Mouse (Mus musculus): ENCODE results near the gene Krt18. TPM values are rescaled to one million over a fixed set of nuclear protein-coding genes. Genes with fewer than 3 reads are reported as not detected.
A peak's percentile ranks its signal among the peaks of the same experiment; 100 is the strongest.

Gene Krt18
- polyA plus RNA-seq (2015; fragmentation: Nextera tagmentation; extraction: Ambion mirVana) = 550 and 609 TPM in 2 replicates

DNA sequence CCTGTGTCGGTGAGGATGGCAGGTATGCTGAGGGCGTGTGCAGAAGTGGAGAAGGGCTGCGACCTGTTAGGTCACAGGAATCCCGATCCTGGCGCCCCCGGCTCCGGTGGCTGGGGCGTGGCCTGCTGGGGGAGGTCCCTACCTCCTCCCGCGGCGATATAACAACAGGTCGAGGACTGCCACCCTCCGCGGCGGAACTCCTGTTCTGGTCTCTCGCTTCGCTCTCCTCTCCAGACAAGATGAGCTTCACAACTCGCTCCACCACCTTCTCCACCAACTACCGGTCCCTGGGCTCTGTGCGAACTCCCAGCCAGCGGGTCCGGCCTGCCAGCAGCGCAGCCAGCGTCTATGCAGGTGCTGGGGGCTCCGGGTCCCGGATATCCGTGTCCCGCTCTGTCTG is at the start of gene Krt18:
Gene Krt18 (plus strand): TSS at position 141 of the 400 bp plus-strand sequence.
- peak; percentile 68; the same call in 1 of the 2 replicates for ATAC-seq (ENCODE audit: insufficient read depth, low FRiP score)
- peaks cover 34% of the 10 kb centered on the region for H3K4me1 ChIP-seq (ENCODE audit: control insufficient read depth, insufficient read depth, low read length)
- peak within 1 kb of the TSS; percentile 79 for H3K9ac ChIP-seq (ENCODE audit: low read length)
- H3K4me2 ChIP-seq (ENCODE audit: low read depth, low read length) = peak within 1 kb of the TSS; percentile 45
- no peaks in the 10 kb centered on the region for H3K27me3 ChIP-seq (ENCODE audit: control insufficient read depth, insufficient read depth, low read length)
- no peaks in the 10 kb centered on the region for H3K36me3 ChIP-seq (ENCODE audit: control insufficient read depth, insufficient read depth, low read length)
- WGBS = 2% methylated on average over 28 of the region's 28 CpGs
- H3K9me3 ChIP-seq (replicated peaks; ENCODE audit: control insufficient read depth, low read length) = no peaks in the 10 kb centered on the region
- H3K27ac ChIP-seq (ENCODE audit: low read length) = peak within 1 kb of the TSS; percentile 86
- H3K4me3 ChIP-seq (replicated peaks; ENCODE audit: low read length) = peak within 1 kb of the TSS; percentile 55

DNA sequence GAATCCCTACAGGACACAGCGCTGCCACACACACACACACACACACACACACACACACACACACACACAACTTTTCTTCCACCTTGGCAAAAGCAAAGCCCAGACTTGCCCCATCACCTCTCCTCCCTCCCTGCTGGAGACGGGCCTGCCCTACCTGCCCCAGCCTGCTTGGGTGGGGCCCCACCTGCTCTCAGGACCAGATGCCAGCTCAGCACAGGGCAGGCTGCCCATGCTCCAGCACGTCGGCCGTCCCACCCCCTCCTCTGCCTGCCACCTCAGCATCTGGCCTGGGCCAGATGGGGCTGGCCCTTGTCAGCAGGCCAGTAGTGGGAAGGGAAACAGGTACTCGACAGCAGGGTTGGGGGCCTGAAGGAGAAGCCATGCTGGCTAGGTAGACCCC is 47.1 kb upstream of the Krt18 start:
- Histone ChIP-seq H3K4me2 (ENCODE audit: low read depth, low read length) (no peak overlapping the region), H3K9me3 (replicated peaks; ENCODE audit: control insufficient read depth, low read length) (no peaks in the 10 kb centered on the region), H3K27me3 (ENCODE audit: control insufficient read depth, insufficient read depth, low read length) (no peaks in the 10 kb centered on the region), H3K36me3 (ENCODE audit: control insufficient read depth, insufficient read depth, low read length) (no peaks in the 10 kb centered on the region), H3K4me3 (replicated peaks; ENCODE audit: low read length) (no peak overlapping the region), H3K27ac (ENCODE audit: low read length) (peak overlapping the region; percentile 91), H3K9ac (ENCODE audit: low read length) (peak overlapping the region; percentile 13; the same call in 1 of the 2 replicates), H3K4me1 (ENCODE audit: control insufficient read depth, insufficient read depth, low read length) (peaks cover 40% of the 10 kb centered on the region)
- 47% methylated on average over 6 of the region's 6 CpGs for WGBS
- peak; percentile 51; the same call in 1 of the 2 replicates for ATAC-seq (ENCODE audit: insufficient read depth, low FRiP score)

- Histone ChIP-seq H3K27ac (ENCODE audit: low read length) (peak overlapping the region; percentile 64), H3K27me3 (ENCODE audit: control insufficient read depth, insufficient read depth, low read length) (no peaks in the 10 kb centered on the region), H3K4me1 (ENCODE audit: control insufficient read depth, insufficient read depth, low read length) (peaks cover 23% of the 10 kb centered on the region; the same call in 1 of the 2 replicates), H3K4me3 (replicated peaks; ENCODE audit: low read length) (peak overlapping the region; percentile 7; the same call in 1 of the 2 replicates), H3K9me3 (replicated peaks; ENCODE audit: control insufficient read depth, low read length) (no peaks in the 10 kb centered on the region), H3K9ac (ENCODE audit: low read length) (peak overlapping the region; percentile 23), H3K36me3 (ENCODE audit: control insufficient read depth, insufficient read depth, low read length) (no peaks in the 10 kb centered on the region), H3K4me2 (ENCODE audit: low read depth, low read length) (peak overlapping the region; percentile 44)
- 77% methylated on average over 13 of the region's 13 CpGs for whole genome bisulfite sequencing
- no peak for ATAC-seq (ENCODE audit: insufficient read depth, low FRiP score)
Measured at GRCm38 (mm10) chr15:101983315-101983948, 44.5 kb upstream of the Krt18 start.

DNA sequence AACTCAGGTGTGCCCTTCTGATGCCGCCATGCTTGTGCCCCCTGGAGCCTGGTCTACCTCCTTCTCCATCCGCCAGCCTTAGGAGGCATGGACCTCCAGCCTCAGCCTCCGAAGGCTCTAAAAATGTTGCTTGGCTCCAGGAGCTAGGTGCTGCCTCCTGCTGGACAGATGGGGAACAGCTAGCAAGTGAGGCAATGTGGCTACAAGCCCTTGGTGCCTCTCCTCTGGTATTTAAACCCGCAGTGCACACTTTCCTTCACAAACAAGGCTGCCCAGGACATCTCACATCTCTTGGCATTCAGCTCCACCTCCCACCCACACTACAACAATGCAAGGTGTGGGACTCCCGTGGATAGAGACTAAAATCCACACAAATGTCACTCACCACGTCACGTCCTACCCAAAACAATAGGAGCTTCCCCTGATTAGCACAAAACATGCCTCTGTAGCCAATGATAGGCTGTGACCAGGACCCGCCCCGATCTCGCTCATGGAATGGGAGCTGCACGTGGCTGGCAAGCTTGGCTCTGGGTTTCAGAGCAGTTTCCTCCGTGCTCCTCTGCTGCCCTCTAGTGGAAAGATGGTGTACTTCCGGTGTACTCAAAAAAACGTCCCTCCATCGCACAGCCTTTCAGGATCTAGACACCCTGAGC is 43.9 kb upstream of the Krt18 start:
- 4% methylated on average over 15 of the region's 15 CpGs for WGBS
- H3K9me3 ChIP-seq (replicated peaks; ENCODE audit: control insufficient read depth, low read length) = no peaks in the 10 kb centered on the region
- peak overlapping the region; percentile 44 for H3K4me2 ChIP-seq (ENCODE audit: low read depth, low read length)
- peak overlapping the region; percentile 7 for H3K4me3 ChIP-seq (replicated peaks; ENCODE audit: low read length)
- no peaks in the 10 kb centered on the region for H3K27me3 ChIP-seq (ENCODE audit: control insufficient read depth, insufficient read depth, low read length)
- H3K36me3 ChIP-seq (ENCODE audit: control insufficient read depth, insufficient read depth, low read length) = no peaks in the 10 kb centered on the region
- H3K4me1 ChIP-seq (ENCODE audit: control insufficient read depth, insufficient read depth, low read length) = peaks cover 20% of the 10 kb centered on the region; the same call in 1 of the 2 replicates
- peak overlapping the region; percentile 55 for H3K9ac ChIP-seq (ENCODE audit: low read length)
- peak overlapping the region; percentile 64 for H3K27ac ChIP-seq (ENCODE audit: low read length)
- ATAC-seq (ENCODE audit: insufficient read depth, low FRiP score) = peak; percentile 91

DNA sequence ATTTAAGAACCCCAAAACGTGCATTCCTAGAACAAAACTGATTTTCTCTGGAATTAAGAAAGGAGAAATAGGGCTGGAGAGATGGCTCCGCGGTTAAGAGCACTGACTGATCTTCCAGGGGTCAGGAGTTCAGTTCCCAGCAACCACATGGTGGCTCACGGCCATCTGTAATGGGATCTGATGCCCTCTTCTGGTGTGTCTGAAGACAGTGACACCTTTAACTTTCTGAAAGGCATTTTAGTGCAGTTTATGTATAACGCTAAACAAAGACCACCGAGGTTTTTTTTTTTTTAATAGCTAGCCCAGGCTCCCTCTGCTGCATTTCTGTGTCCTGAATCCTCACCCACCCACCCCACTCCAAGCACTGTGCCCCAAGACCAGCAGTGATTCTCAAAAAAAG is 43.2 kb upstream of the Krt18 start:
- 7% methylated on average over 6 of the region's 6 CpGs for WGBS
- ATAC-seq (ENCODE audit: insufficient read depth, low FRiP score) = no peak
- Histone ChIP-seq H3K4me1 (ENCODE audit: control insufficient read depth, insufficient read depth, low read length) (peaks cover 20% of the 10 kb centered on the region; the same call in 1 of the 2 replicates), H3K27me3 (ENCODE audit: control insufficient read depth, insufficient read depth, low read length) (no peaks in the 10 kb centered on the region), H3K27ac (ENCODE audit: low read length) (no peak overlapping the region), H3K9me3 (replicated peaks; ENCODE audit: control insufficient read depth, low read length) (no peaks in the 10 kb centered on the region), H3K4me2 (ENCODE audit: low read depth, low read length) (peak overlapping the region; percentile 44; the same call in 1 of the 2 replicates), H3K9ac (ENCODE audit: low read length) (peak overlapping the region; percentile 55; the same call in 1 of the 2 replicates), H3K4me3 (replicated peaks; ENCODE audit: low read length) (no peak overlapping the region), H3K36me3 (ENCODE audit: control insufficient read depth, insufficient read depth, low read length) (no peaks in the 10 kb centered on the region)

DNA sequence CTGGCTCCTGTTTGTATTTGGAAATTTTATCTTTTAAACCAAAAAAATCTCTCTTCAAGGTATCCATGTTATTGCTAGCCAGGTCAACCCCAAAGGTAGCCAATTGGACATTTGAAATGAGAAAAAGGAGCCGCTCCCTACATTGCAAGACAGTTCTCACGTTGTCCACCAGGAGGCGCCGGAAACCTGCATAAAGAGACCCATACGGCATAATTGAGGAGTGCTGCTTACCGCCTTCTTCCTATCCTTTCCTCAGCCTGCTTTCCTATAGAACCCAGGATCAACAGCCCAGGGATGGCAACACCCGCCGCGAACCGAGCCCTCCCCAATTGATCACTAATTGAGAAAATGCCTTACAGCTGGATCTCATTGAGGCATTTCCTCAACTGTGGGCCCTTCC is 39.9 kb upstream of the Krt18 start:
- under 1% methylated on average over 10 of the region's 10 CpGs for WGBS
- Histone ChIP-seq H3K9me3 (replicated peaks; ENCODE audit: control insufficient read depth, low read length) (no peaks in the 10 kb centered on the region), H3K27ac (ENCODE audit: low read length) (no peak overlapping the region), H3K4me3 (replicated peaks; ENCODE audit: low read length) (no peak overlapping the region), H3K4me2 (ENCODE audit: low read depth, low read length) (no peak overlapping the region), H3K36me3 (ENCODE audit: control insufficient read depth, insufficient read depth, low read length) (no peaks in the 10 kb centered on the region), H3K4me1 (ENCODE audit: control insufficient read depth, insufficient read depth, low read length) (peaks cover 13% of the 10 kb centered on the region; the same call in 1 of the 2 replicates), H3K27me3 (ENCODE audit: control insufficient read depth, insufficient read depth, low read length) (no peaks in the 10 kb centered on the region), H3K9ac (ENCODE audit: low read length) (no peak overlapping the region)
- ATAC-seq (ENCODE audit: insufficient read depth, low FRiP score) = no peak; the same call in 1 of the 2 replicates

- ATAC-seq (ENCODE audit: insufficient read depth, low FRiP score) = no peak
- H3K27me3 ChIP-seq (ENCODE audit: control insufficient read depth, insufficient read depth, low read length) = no peaks in the 10 kb centered on the region
- no peak overlapping the region for H3K9ac ChIP-seq (ENCODE audit: low read length)
- no peak overlapping the region for H3K4me2 ChIP-seq (ENCODE audit: low read depth, low read length)
- H3K4me3 ChIP-seq (replicated peaks; ENCODE audit: low read length) = no peak overlapping the region
- 66% methylated on average over 8 of the region's 8 CpGs for WGBS
- no peaks in the 10 kb centered on the region for H3K36me3 ChIP-seq (ENCODE audit: control insufficient read depth, insufficient read depth, low read length)
- H3K9me3 ChIP-seq (replicated peaks; ENCODE audit: control insufficient read depth, low read length) = no peaks in the 10 kb centered on the region
- no peak overlapping the region for H3K27ac ChIP-seq (ENCODE audit: low read length)
- peaks cover 10% of the 10 kb centered on the region; the same call in 1 of the 2 replicates for H3K4me1 ChIP-seq (ENCODE audit: control insufficient read depth, insufficient read depth, low read length)
Measured at GRCm38 (mm10) chr15:101988714-101989113, 39.3 kb upstream of the Krt18 start.

DNA sequence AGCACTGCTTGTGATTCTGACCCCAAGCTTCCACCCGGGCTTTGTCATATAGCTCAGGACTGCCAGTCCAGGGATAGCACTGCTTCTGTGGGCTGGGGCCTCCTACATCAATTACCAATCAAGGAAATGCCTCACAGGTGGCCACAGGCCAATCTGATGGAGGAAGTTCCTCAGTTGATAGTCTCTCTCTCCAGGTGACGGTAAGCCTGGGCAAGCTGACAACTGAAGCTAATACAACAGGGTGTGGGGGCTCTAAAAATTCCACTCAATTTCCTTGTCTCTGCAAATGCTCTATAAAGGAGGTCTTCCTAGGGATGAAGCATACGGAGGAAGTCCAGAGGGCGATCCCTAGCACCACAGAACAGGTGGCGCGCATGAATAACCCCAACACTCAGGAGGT is 37.0 kb upstream of the Krt18 start:
- Histone ChIP-seq H3K4me3 (replicated peaks; ENCODE audit: low read length) (no peak overlapping the region), H3K9me3 (replicated peaks; ENCODE audit: control insufficient read depth, low read length) (no peaks in the 10 kb centered on the region), H3K27ac (ENCODE audit: low read length) (no peak overlapping the region), H3K4me1 (ENCODE audit: control insufficient read depth, insufficient read depth, low read length) (0 out of 2 replicates have a peak, but pooled peaks cover 4% of the 10 kb centered on the region), H3K27me3 (ENCODE audit: control insufficient read depth, insufficient read depth, low read length) (no peaks in the 10 kb centered on the region), H3K36me3 (ENCODE audit: control insufficient read depth, insufficient read depth, low read length) (no peaks in the 10 kb centered on the region), H3K4me2 (ENCODE audit: low read depth, low read length) (no peak overlapping the region), H3K9ac (ENCODE audit: low read length) (no peak overlapping the region)
- 81% methylated on average over 6 of the region's 6 CpGs for whole genome bisulfite sequencing
- no peak for ATAC-seq (ENCODE audit: insufficient read depth, low FRiP score)

GRCm38 (mm10) chr15:101994365-101994764 is 33.6 kb upstream of the Krt18 start:
- no peak overlapping the region for H3K9ac ChIP-seq (ENCODE audit: low read length)
- H3K36me3 ChIP-seq (ENCODE audit: control insufficient read depth, insufficient read depth, low read length) = no peaks in the 10 kb centered on the region
- H3K27me3 ChIP-seq (ENCODE audit: control insufficient read depth, insufficient read depth, low read length) = no peaks in the 10 kb centered on the region
- 60% methylated on average over 6 of the region's 6 CpGs for WGBS
- peak overlapping the region; percentile 72; the same call in 1 of the 2 replicates for H3K27ac ChIP-seq (ENCODE audit: low read length)
- H3K9me3 ChIP-seq (replicated peaks; ENCODE audit: control insufficient read depth, low read length) = no peaks in the 10 kb centered on the region
- ATAC-seq (ENCODE audit: insufficient read depth, low FRiP score) = peak; percentile 74; the same call in 1 of the 2 replicates
- H3K4me1 ChIP-seq (ENCODE audit: control insufficient read depth, insufficient read depth, low read length) = no peaks in the 10 kb centered on the region
- no peak overlapping the region for H3K4me3 ChIP-seq (replicated peaks; ENCODE audit: low read length)
- H3K4me2 ChIP-seq (ENCODE audit: low read depth, low read length) = no peak overlapping the region
